Mouse (Mus musculus): ENCODE data around the gene Nyx. TPM values are rescaled to one million over a fixed set of nuclear protein-coding genes. Genes with fewer than 3 reads are reported as not detected.

Nyx gene
- polyA plus RNA-seq (2017; shearing (Covaris generic)), result not detected

GRCm38 (mm10) chrX:13465810-13466209 is at the start of gene Nyx:
TSS of gene Nyx (plus strand) at chrX:13466110.

Other genes with a start within 250 kb of the Nyx start
- gene Ddx3x, start 185.1 kb upstream of the Nyx start, polyA plus RNA-seq (2017; shearing (Covaris generic)), result 128 TPM
- 36.1 TPM for gene Gpr34, start 166.0 kb downstream of the Nyx start, polyA plus RNA-seq (2017; shearing (Covaris generic))
- 0.29 TPM for gene Gpr82, start 195.3 kb downstream of the Nyx start, polyA plus RNA-seq (2017; shearing (Covaris generic))